In the genomic region with DNA sequence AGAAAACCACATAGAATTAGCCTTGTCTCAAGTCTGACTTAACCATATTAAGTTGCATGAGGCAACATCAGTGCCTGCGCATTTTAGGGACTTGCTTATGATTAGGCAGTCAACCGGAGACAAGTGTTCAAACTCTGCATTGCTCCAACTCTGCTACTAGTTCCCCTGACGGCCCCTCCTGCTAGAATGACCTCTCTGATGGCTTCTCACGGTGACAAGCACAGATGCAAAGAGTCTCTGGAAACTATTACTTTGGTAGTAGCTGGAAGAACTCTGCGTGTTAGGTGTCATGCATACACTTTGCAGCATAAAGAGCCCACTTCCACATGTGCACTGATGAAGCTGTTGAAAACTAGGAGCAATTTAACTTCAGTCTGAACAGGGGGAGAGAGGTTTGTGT, we compare ENCODE assay signal across 20 mouse cellular contexts.
"Had no signal": no experiment of that assay in that cellular context is flagged by ENCODE, and none has a peak within 500 bp of the region (broad histone marks: within the 10 kb centered on the region; RNA-seq: fewer than 3 reads in every experiment).

No protein-coding gene starts in this region.

- H3K9ac ChIP-seq: kidney, embryonic 15.5 days; limb, embryonic 15.5 days; liver, embryonic 12.5 days; lung, embryonic 14.5 days; neural tube, embryonic 13.5 days had no signal

- H3K27ac ChIP-seq: kidney, embryonic 15.5 days; layer of hippocampus, adult 2 months; left cerebral cortex, adult 2 months; limb, embryonic 15.5 days; liver, embryonic 12.5 days; midbrain, embryonic 10.5 days; neural tube, embryonic 13.5 days; stomach, postnatal 0 days had no signal

- DNase-seq: kidney, adult 2 months; kidney, postnatal 14 days; lung, embryonic 14.5 days; lung, postnatal 10 days; lung, postnatal 4 days; midbrain, embryonic 14.5 days; right cerebral cortex, adult 18-20 months; right cerebral cortex, postnatal 25 days; thymus, adult 18-20 months; thymus, postnatal 14 days had no signal

- H3K9me3 ChIP-seq: kidney, embryonic 15.5 days; limb, embryonic 15.5 days; liver, embryonic 12.5 days; midbrain, embryonic 10.5 days; neural tube, embryonic 13.5 days had no signal

- H3K4me3 ChIP-seq: kidney, embryonic 15.5 days; layer of hippocampus, adult 2 months; left cerebral cortex, adult 2 months; limb, embryonic 15.5 days; liver, embryonic 12.5 days; midbrain, embryonic 10.5 days; myocyte; neural tube, embryonic 13.5 days had no signal

- H3K4me1 ChIP-seq: kidney, embryonic 15.5 days; limb, embryonic 15.5 days; liver, embryonic 12.5 days; midbrain, embryonic 10.5 days; neural tube, embryonic 13.5 days had no signal

- H3K27me3 ChIP-seq: kidney, embryonic 15.5 days; limb, embryonic 15.5 days; liver, embryonic 12.5 days; neural tube, embryonic 13.5 days had no signal

- H3K36me3 ChIP-seq: kidney, embryonic 15.5 days; limb, embryonic 15.5 days; liver, embryonic 12.5 days; midbrain, embryonic 10.5 days; neural tube, embryonic 13.5 days had no signal

- H3K4me2 ChIP-seq: kidney, embryonic 15.5 days; limb, embryonic 15.5 days; liver, embryonic 12.5 days; lung, embryonic 14.5 days; neural tube, embryonic 13.5 days had no signal

- ATAC-seq: intestine, embryonic 16.5 days; liver, embryonic 12.5 days had no signal
